Mouse (Mus musculus) neural tube, embryonic 11.5 days (tissue): ENCODE measurements around the gene Syncrip. TPM values are rescaled to one million over a fixed set of nuclear protein-coding genes. Genes with fewer than 3 reads are reported as not detected.
"Not testable (repeated sequence)": the region's sequence is repeated elsewhere in the genome, so short reads cannot be mapped to it uniquely, and the experiment has no call there.

Source experiments
- ATAC-seq: fragments of 200-750 bp; cut with Nextera tagmentation; 2 replicates; pipeline ENCODE4 v1.8.0; 2017; ENCODE audit warnings: moderate number of reproducible peaks, mild to moderate bottlenecking, moderate TSS enrichment, moderate library complexity; ENCODE audit not compliant: insufficient read depth, low FRiP score, low TSS enrichment
- DNase-seq: peaks from one replicate; pipeline ENCODE4 v3.0.0-alpha.2; 2015; ENCODE audit warnings: low spot score
- H3K27ac ChIP-seq: fragments of 300-500 bp; sonication (generic); 2 replicates; pipeline ENCODE4 v1.5.1; 2014; ENCODE audit warnings: low read depth, mild to moderate bottlenecking, low read length
- H3K27me3 ChIP-seq: fragments of 300-500 bp; sonication (generic); 2 replicates; pipeline ENCODE4 v1.6.1; 2014; ENCODE audit warnings: mild to moderate bottlenecking, low read length, mixed read lengths; ENCODE audit not compliant: control insufficient read depth, insufficient read depth
- H3K36me3 ChIP-seq: fragments of 300-500 bp; sonication (generic); 2 replicates; pipeline ENCODE4 v1.6.1; 2014; ENCODE audit warnings: mild to moderate bottlenecking, low read length, moderate library complexity, mixed read lengths; ENCODE audit not compliant: control insufficient read depth, insufficient read depth
- H3K4me1 ChIP-seq: fragments of 300-500 bp; sonication (generic); 2 replicates; pipeline ENCODE4 v1.6.1; 2014; ENCODE audit warnings: low read length, mixed read lengths; ENCODE audit not compliant: control insufficient read depth, insufficient read depth
- H3K4me2 ChIP-seq: fragments of 300-500 bp; sonication (generic); 2 replicates; pipeline ENCODE4 v1.6.1; 2014; ENCODE audit warnings: low read depth, mild to moderate bottlenecking, moderate library complexity
- H3K4me3 ChIP-seq: fragments of 300-500 bp; sonication (generic); 2 replicates; pipeline ENCODE4 v1.5.1; 2014; ENCODE audit warnings: low read depth, low read length
- H3K9ac ChIP-seq: fragments of 300-500 bp; sonication (generic); 2 replicates; pipeline ENCODE4 v1.6.1; 2014; ENCODE audit warnings: mild to moderate bottlenecking, low read length
- H3K9me3 ChIP-seq: fragments of 300-500 bp; sonication (generic); 2 replicates; pipeline ENCODE4 v1.6.1; 2016; ENCODE audit warnings: low read length; ENCODE audit not compliant: control insufficient read depth
- WGBS: fragments of 180-500 bp; shearing (Covaris S2); extraction: QIAGEN DNeasy Blood & Tissue Kit; methylation state at CpG from one replicate; pipeline ENCODE4 v1.1.7; 2014; 5-methylcytosine and 5-hydroxymethylcytosine counted together
- polyA plus RNA-seq: library from polyadenylated mRNA; unstranded; fragments of >200 nt; fragmentation: Nextera tagmentation; extraction: Ambion mirVana; gene quantifications from 2 replicates; pipeline ENCODE4 v1.2.1, GENCODE M21; 2014

The Syncrip gene
- polyA plus RNA-seq, 1 experiment from 2014 or later: 124 TPM

- WGBS: 91% methylated on average over 4 of the region's 4 CpGs
- not testable (repeated sequence) for H3K9me3 ChIP-seq, H3K27ac ChIP-seq, H3K36me3 ChIP-seq, H3K4me3 ChIP-seq, H3K4me1 ChIP-seq, H3K27me3 ChIP-seq, ATAC-seq, H3K9ac ChIP-seq, DNase-seq, H3K4me2 ChIP-seq
Observed at GRCm38 (mm10) chr9:88461017-88461416, 21.4 kb downstream of the Syncrip start.

GRCm38 (mm10) chr9:88439991-88440390 is 42.4 kb downstream of the Syncrip start:
- no peak overlapping the region for H3K9ac ChIP-seq
- H3K27ac ChIP-seq: no peak overlapping the region
- H3K4me3 ChIP-seq: no peak overlapping the region
- 39% methylated on average over 5 of the region's 5 CpGs for WGBS
- DNase-seq: no peak
- H3K4me1 ChIP-seq: peaks cover 2% of the 10 kb centered on the region; the same call in 1 of the 2 replicates
- no peaks in the 10 kb centered on the region; the same call in 1 of the 2 replicates for H3K36me3 ChIP-seq
- H3K9me3 ChIP-seq: no peaks in the 10 kb centered on the region
- H3K4me2 ChIP-seq: peak overlapping the region; percentile 12; the same call in 1 of the 2 replicates
- ATAC-seq: no peak
- H3K27me3 ChIP-seq: no peaks in the 10 kb centered on the region

GRCm38 (mm10) chr9:88439238-88439600 is 43.2 kb downstream of the Syncrip start:
- peaks cover 2% of the 10 kb centered on the region; the same call in 1 of the 2 replicates for H3K4me1 ChIP-seq
- H3K4me3 ChIP-seq: peak overlapping the region; percentile 65
- ATAC-seq: no peak; the same call in 1 of the 2 replicates
- no peaks in the 10 kb centered on the region for H3K27me3 ChIP-seq
- H3K27ac ChIP-seq: peak overlapping the region; percentile 72
- H3K9me3 ChIP-seq: no peaks in the 10 kb centered on the region
- 2% methylated on average over 17 of the region's 17 CpGs for WGBS
- no peak for DNase-seq
- H3K36me3 ChIP-seq: no peaks in the 10 kb centered on the region
- H3K9ac ChIP-seq: peak overlapping the region; percentile 75
- H3K4me2 ChIP-seq: peak overlapping the region; percentile 90

GRCm38 (mm10) chr9:88438555-88439237 is 43.7 kb downstream of the Syncrip start, which contains the start of gene Snx14:
Gene Snx14, minus strand, starts transcription at chr9:88438958.
- Histone ChIP-seq H3K4me2 (peak within 1 kb of the TSS; percentile 90), H3K4me1 (peaks cover 2% of the 10 kb centered on the region; the same call in 1 of the 2 replicates), H3K9me3 (no peaks in the 10 kb centered on the region), H3K4me3 (peak within 1 kb of the TSS; percentile 65), H3K9ac (peak within 1 kb of the TSS; percentile 75), H3K27me3 (no peaks in the 10 kb centered on the region), H3K36me3 (no peaks in the 10 kb centered on the region), H3K27ac (peak within 1 kb of the TSS; percentile 72)
- ATAC-seq (peak; percentile 95), DNase-seq (peak; percentile 95)
- under 1% methylated on average over 59 of the region's 62 CpGs for WGBS

GRCm38 (mm10) chr9:88438237-88438554 is 44.2 kb downstream of the Syncrip start:
- Histone ChIP-seq H3K4me3 (peak overlapping the region; percentile 65), H3K4me1 (peaks cover 2% of the 10 kb centered on the region; the same call in 1 of the 2 replicates), H3K27me3 (no peaks in the 10 kb centered on the region), H3K9ac (peak overlapping the region; percentile 75), H3K4me2 (peak overlapping the region; percentile 90), H3K36me3 (no peaks in the 10 kb centered on the region), H3K27ac (peak overlapping the region; percentile 72; the same call in 1 of the 2 replicates), H3K9me3 (no peaks in the 10 kb centered on the region)
- peak; percentile 14 for ATAC-seq
- no peak for DNase-seq
- WGBS: 2% methylated on average over 15 of the region's 15 CpGs

GRCm38 (mm10) chr9:88437342-88438236 is 44.8 kb downstream of the Syncrip start:
- Histone ChIP-seq H3K4me2 (peak overlapping the region; percentile 90), H3K36me3 (no peaks in the 10 kb centered on the region), H3K9me3 (no peaks in the 10 kb centered on the region), H3K4me3 (peak overlapping the region; percentile 65), H3K27ac (no peak overlapping the region), H3K4me1 (peaks cover 2% of the 10 kb centered on the region; the same call in 1 of the 2 replicates), H3K9ac (no peak overlapping the region; the same call in 1 of the 2 replicates), H3K27me3 (no peaks in the 10 kb centered on the region)
- ATAC-seq (no peak), DNase-seq (no peak)
- WGBS: 64% methylated on average over 10 of the region's 10 CpGs

DNA sequence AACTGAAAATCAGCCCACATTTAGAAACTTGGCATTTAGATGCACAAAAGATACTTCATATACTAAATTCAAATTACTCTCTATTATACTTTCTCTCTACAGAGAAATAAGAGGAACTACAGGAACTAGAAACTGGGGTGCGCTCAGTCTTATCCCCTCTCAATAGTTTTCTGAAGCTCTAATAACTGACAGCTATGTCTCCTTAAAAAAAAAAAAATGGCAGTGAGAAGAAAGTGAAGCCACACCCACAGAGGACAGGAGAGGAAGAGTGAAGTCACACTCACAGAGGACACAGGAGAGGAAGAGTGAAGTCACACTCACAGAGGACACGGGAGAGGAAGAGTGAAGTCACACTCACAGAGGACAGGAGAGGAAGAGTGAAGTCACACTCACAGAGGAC is 58.0 kb downstream of the Syncrip start:
- no peak for DNase-seq
- 94% methylated on average over 2 of the region's 2 CpGs for WGBS
- no peaks in the 10 kb centered on the region for H3K4me1 ChIP-seq

GRCm38 (mm10) chr9:88422428-88422827 is 59.9 kb downstream of the Syncrip start:
- H3K27ac ChIP-seq: no peak overlapping the region
- no peaks in the 10 kb centered on the region for H3K27me3 ChIP-seq
- no peak overlapping the region for H3K4me2 ChIP-seq
- no peak overlapping the region for H3K4me3 ChIP-seq
- H3K9ac ChIP-seq: no peak overlapping the region
- ATAC-seq (no peak), DNase-seq (no peak)
- no peaks in the 10 kb centered on the region; the same call in 1 of the 2 replicates for H3K36me3 ChIP-seq
- 96% methylated on average over 4 of the region's 4 CpGs for WGBS
- no peaks in the 10 kb centered on the region for H3K9me3 ChIP-seq
- H3K4me1 ChIP-seq: no peaks in the 10 kb centered on the region

More for the DNA sequence above, 58.0 kb downstream of the Syncrip start:
- no peak overlapping the region for H3K9ac ChIP-seq
- ATAC-seq: no peak
- H3K27ac ChIP-seq: no peak overlapping the region
- H3K27me3 ChIP-seq: no peaks in the 10 kb centered on the region
- H3K9me3 ChIP-seq: no peaks in the 10 kb centered on the region
- no peak overlapping the region for H3K4me2 ChIP-seq
- no peak overlapping the region for H3K4me3 ChIP-seq
- no peaks in the 10 kb centered on the region for H3K36me3 ChIP-seq
